Mouse (Mus musculus) C2C12 (cell line): ENCODE results near the gene Zfp507.

ENCODE experiments used
- CEBPB ChIP-seq: IDR thresholded peaks from one replicate; pipeline ENCODE4 v1.6.1; 2011; ENCODE audit warnings: low read depth, mild to moderate bottlenecking, control low read depth, moderate library complexity
- CTCF ChIP-seq: IDR thresholded peaks from one replicate; pipeline ENCODE4 v1.5.1; 2011; ENCODE audit not compliant: control insufficient read depth, insufficient read depth, insufficient read length
- FOSL1 ChIP-seq: IDR thresholded peaks from one replicate; pipeline ENCODE4 v1.8.0; 2011; ENCODE audit warnings: mild to moderate bottlenecking, low read length; ENCODE audit not compliant: poor library complexity, insufficient read depth, severe bottlenecking
- MAX ChIP-seq: IDR thresholded peaks from one replicate; pipeline ENCODE4 v1.6.1; 2011; ENCODE audit warnings: mild to moderate bottlenecking, control low read depth
- MYOD1 ChIP-seq: IDR thresholded peaks from one replicate; pipeline ENCODE4 v1.6.1; 2011; ENCODE audit warnings: low read depth; ENCODE audit not compliant: control insufficient read depth, insufficient read length
- USF1 ChIP-seq: IDR thresholded peaks from one replicate; pipeline ENCODE4 v1.6.1; 2011; ENCODE audit warnings: low read depth, mild to moderate bottlenecking, control low read depth, moderate library complexity

DNA sequence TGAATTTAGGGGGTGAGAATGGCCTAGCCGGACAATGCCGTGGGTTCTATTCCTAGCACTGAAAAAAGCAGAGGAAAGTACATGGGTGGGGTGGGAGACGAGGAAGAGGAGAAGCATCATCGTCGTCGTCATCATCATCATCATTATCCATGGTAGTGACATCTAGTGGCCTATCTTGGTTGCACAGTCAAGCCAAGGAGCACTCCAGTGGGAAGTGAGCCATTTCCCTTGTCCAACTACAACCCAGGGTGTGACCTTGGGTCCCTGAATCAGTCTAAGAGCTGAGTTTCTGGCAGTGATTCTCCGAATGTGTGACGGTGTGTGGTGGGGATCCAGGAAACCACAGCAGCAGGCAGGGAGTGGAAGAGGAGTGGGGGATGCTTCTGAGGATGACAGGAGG, 7.9 kb upstream of the Zfp507 start:
- TF ChIP-seq CTCF (peak; percentile 22), MAX (no peak), FOSL1 (no peak), MYOD1 (no peak), USF1 (no peak), CEBPB (no peak)
